Mouse (Mus musculus): ENCODE data around the gene Sycp2l. TPM values are rescaled to one million over a fixed set of nuclear protein-coding genes. Genes with fewer than 3 reads are reported as not detected.

Gene Sycp2l
- polyA plus RNA-seq (2016; fragmentation: Nextera tagmentation; extraction: Ambion mirVana) = not detected in 2 replicates

- H3K4me3 ChIP-seq = peak within 1 kb of the TSS; percentile 22
- no peaks in the 10 kb centered on the region for H3K36me3 ChIP-seq
- H3K4me1 ChIP-seq = peaks cover 3% of the 10 kb centered on the region; the same call in 1 of the 2 replicates
- H3K27me3 ChIP-seq (ENCODE audit: low read depth, poor library complexity, severe bottlenecking) = peaks cover 48% of the 10 kb centered on the region
- no peaks in the 10 kb centered on the region for H3K9me3 ChIP-seq (replicated peaks)
- DNase-seq (ENCODE audit: low spot score) = no peak
- 26% methylated on average over 14 of the region's 14 CpGs for WGBS
- no peak within 1 kb of the TSS for H3K27ac ChIP-seq
These were observed at the start of gene Sycp2l for GRCm38 (mm10) chr13:41113940-41114339. TSS of gene Sycp2l (plus strand) at chr13:41114307.

- H3K36me3 ChIP-seq = no peaks in the 10 kb centered on the region
- no peak overlapping the region for H3K27ac ChIP-seq
- no peak overlapping the region for H3K4me3 ChIP-seq
- DNase-seq (ENCODE audit: low spot score) = no peak
- H3K27me3 ChIP-seq (ENCODE audit: low read depth, poor library complexity, severe bottlenecking) = no peaks in the 10 kb centered on the region
- WGBS = 94% methylated on average over 4 of the region's 4 CpGs
- no peaks in the 10 kb centered on the region for H3K4me1 ChIP-seq
- H3K9me3 ChIP-seq (replicated peaks) = no peaks in the 10 kb centered on the region
These were observed 46.5 kb upstream of the Sycp2l start for GRCm38 (mm10) chr13:41067618-41068017.

- H3K4me3 ChIP-seq = no peak overlapping the region
- H3K4me1 ChIP-seq = no peaks in the 10 kb centered on the region
- H3K27ac ChIP-seq = no peak overlapping the region
- no peak for DNase-seq (ENCODE audit: low spot score)
- H3K36me3 ChIP-seq = no peaks in the 10 kb centered on the region
- 89% methylated on average over 11 of the region's 11 CpGs for WGBS
- no peaks in the 10 kb centered on the region for H3K9me3 ChIP-seq (replicated peaks)
- no peaks in the 10 kb centered on the region for H3K27me3 ChIP-seq (ENCODE audit: low read depth, poor library complexity, severe bottlenecking)
These were observed 42.5 kb upstream of the Sycp2l start for GRCm38 (mm10) chr13:41071617-41072016.

- Histone ChIP-seq H3K36me3 (no peaks in the 10 kb centered on the region), H3K27me3 (ENCODE audit: low read depth, poor library complexity, severe bottlenecking) (peaks cover 20% of the 10 kb centered on the region), H3K4me1 (peaks cover 2% of the 10 kb centered on the region), H3K9me3 (replicated peaks) (no peaks in the 10 kb centered on the region), H3K4me3 (no peak overlapping the region), H3K27ac (no peak overlapping the region)
- DNase-seq (ENCODE audit: low spot score) = no peak
- 87% methylated on average over 5 of the region's 5 CpGs for WGBS
These were observed 40.3 kb upstream of the Sycp2l start for GRCm38 (mm10) chr13:41073819-41074218.

GRCm38 (mm10) chr13:41077921-41078320, 36.2 kb upstream of the Sycp2l start:
- no peaks in the 10 kb centered on the region for H3K9me3 ChIP-seq (replicated peaks)
- no peaks in the 10 kb centered on the region for H3K36me3 ChIP-seq
- no peak overlapping the region for H3K27ac ChIP-seq
- peaks cover 10% of the 10 kb centered on the region for H3K4me1 ChIP-seq
- peaks cover 41% of the 10 kb centered on the region for H3K27me3 ChIP-seq (ENCODE audit: low read depth, poor library complexity, severe bottlenecking)
- WGBS = 75% methylated on average over 9 of the region's 9 CpGs
- no peak overlapping the region for H3K4me3 ChIP-seq
- DNase-seq (ENCODE audit: low spot score) = no peak

GRCm38 (mm10) chr13:41078690-41079420, 35.3 kb upstream of the Sycp2l start:
- 6% methylated on average over 24 of the region's 24 CpGs for WGBS
- Histone ChIP-seq H3K4me1 (peaks cover 10% of the 10 kb centered on the region), H3K27ac (peak overlapping the region; percentile 77), H3K9me3 (replicated peaks) (no peaks in the 10 kb centered on the region), H3K36me3 (no peaks in the 10 kb centered on the region), H3K27me3 (ENCODE audit: low read depth, poor library complexity, severe bottlenecking) (peaks cover 41% of the 10 kb centered on the region), H3K4me3 (peak overlapping the region; percentile 63)
- peak; percentile 31 for DNase-seq (ENCODE audit: low spot score)

- Histone ChIP-seq H3K4me3 (peak within 1 kb of the TSS; percentile 63), H3K9me3 (replicated peaks) (no peaks in the 10 kb centered on the region), H3K36me3 (no peaks in the 10 kb centered on the region), H3K27ac (peak within 1 kb of the TSS; percentile 77), H3K4me1 (peaks cover 10% of the 10 kb centered on the region), H3K27me3 (ENCODE audit: low read depth, poor library complexity, severe bottlenecking) (peaks cover 41% of the 10 kb centered on the region)
- under 1% methylated on average over 40 of the region's 40 CpGs for WGBS
- DNase-seq (ENCODE audit: low spot score) = peak; percentile 83
These were observed 34.7 kb upstream of the Sycp2l start, which contains the start of gene Mak for GRCm38 (mm10) chr13:41079421-41079780. TSS of gene Mak (minus strand) at chr13:41079706.

- Histone ChIP-seq H3K27ac (no peak overlapping the region), H3K36me3 (no peaks in the 10 kb centered on the region), H3K4me1 (peaks cover 10% of the 10 kb centered on the region), H3K27me3 (ENCODE audit: low read depth, poor library complexity, severe bottlenecking) (peaks cover 41% of the 10 kb centered on the region), H3K4me3 (peak overlapping the region; percentile 63; the same call in 1 of the 2 replicates), H3K9me3 (replicated peaks) (no peaks in the 10 kb centered on the region)
- WGBS = 62% methylated on average over 5 of the region's 5 CpGs
- no peak for DNase-seq (ENCODE audit: low spot score)
These were observed 34.2 kb upstream of the Sycp2l start for GRCm38 (mm10) chr13:41079859-41080258.

GRCm38 (mm10) chr13:41080700-41081099, 33.4 kb upstream of the Sycp2l start:
- H3K4me3 ChIP-seq = no peak overlapping the region
- peaks cover 41% of the 10 kb centered on the region for H3K27me3 ChIP-seq (ENCODE audit: low read depth, poor library complexity, severe bottlenecking)
- H3K9me3 ChIP-seq (replicated peaks) = no peaks in the 10 kb centered on the region
- H3K36me3 ChIP-seq = no peaks in the 10 kb centered on the region
- DNase-seq (ENCODE audit: low spot score) = no peak
- WGBS = 91% methylated on average over 6 of the region's 6 CpGs
- no peak overlapping the region for H3K27ac ChIP-seq
- peaks cover 10% of the 10 kb centered on the region for H3K4me1 ChIP-seq

GRCm38 (mm10) chr13:41084521-41084920, 29.6 kb upstream of the Sycp2l start:
- no peak overlapping the region for H3K4me3 ChIP-seq
- peaks cover 16% of the 10 kb centered on the region for H3K27me3 ChIP-seq (ENCODE audit: low read depth, poor library complexity, severe bottlenecking)
- 83% methylated on average over 3 of the region's 3 CpGs for WGBS
- peaks cover under 1% of the 10 kb centered on the region for H3K4me1 ChIP-seq
- H3K36me3 ChIP-seq = no peaks in the 10 kb centered on the region
- H3K27ac ChIP-seq = no peak overlapping the region
- H3K9me3 ChIP-seq (replicated peaks) = no peaks in the 10 kb centered on the region
- no peak for DNase-seq (ENCODE audit: low spot score)

- Histone ChIP-seq H3K36me3 (no peaks in the 10 kb centered on the region), H3K27me3 (ENCODE audit: low read depth, poor library complexity, severe bottlenecking) (peaks cover 13% of the 10 kb centered on the region), H3K9me3 (replicated peaks) (no peaks in the 10 kb centered on the region), H3K4me1 (no peaks in the 10 kb centered on the region), H3K4me3 (no peak overlapping the region), H3K27ac (no peak overlapping the region)
- 29% methylated on average over 2 of the region's 2 CpGs for WGBS
- no peak for DNase-seq (ENCODE audit: low spot score)
These were observed 29.0 kb upstream of the Sycp2l start for GRCm38 (mm10) chr13:41085140-41085539.

GRCm38 (mm10) chr13:41088746-41089145, 25.4 kb upstream of the Sycp2l start:
- Histone ChIP-seq H3K27me3 (ENCODE audit: low read depth, poor library complexity, severe bottlenecking) (0 out of 2 replicates have a peak, but pooled peaks cover 7% of the 10 kb centered on the region), H3K9me3 (replicated peaks) (no peaks in the 10 kb centered on the region), H3K36me3 (no peaks in the 10 kb centered on the region), H3K4me1 (peaks cover 6% of the 10 kb centered on the region), H3K4me3 (no peak overlapping the region), H3K27ac (no peak overlapping the region)
- DNase-seq (ENCODE audit: low spot score) = no peak

- Histone ChIP-seq H3K36me3 (no peaks in the 10 kb centered on the region), H3K4me3 (peak overlapping the region; percentile 27), H3K27ac (no peak overlapping the region), H3K4me1 (peaks cover 6% of the 10 kb centered on the region), H3K27me3 (ENCODE audit: low read depth, poor library complexity, severe bottlenecking) (0 out of 2 replicates have a peak, but pooled peaks cover 7% of the 10 kb centered on the region), H3K9me3 (replicated peaks) (no peaks in the 10 kb centered on the region)
- DNase-seq (ENCODE audit: low spot score) = peak; percentile 37
- WGBS = 25% methylated on average over 10 of the region's 10 CpGs
These were observed 22.8 kb upstream of the Sycp2l start for GRCm38 (mm10) chr13:41091271-41091670.
